Mouse (Mus musculus) left cerebral cortex, adult 9 months (tissue): Measurements from ENCODE around the gene Rfx7.
"Not testable (repeated sequence)": the region's sequence is repeated elsewhere in the genome, so short reads cannot be mapped to it uniquely, and the experiment has no call there.

Source experiments
- DNase-seq, 2 experiments: peaks; one replicate each; pipeline ENCODE4 v3.0.0; 2022; ENCODE audit warnings: low spot score in 2 of 2

Rfx7 gene

DNA sequence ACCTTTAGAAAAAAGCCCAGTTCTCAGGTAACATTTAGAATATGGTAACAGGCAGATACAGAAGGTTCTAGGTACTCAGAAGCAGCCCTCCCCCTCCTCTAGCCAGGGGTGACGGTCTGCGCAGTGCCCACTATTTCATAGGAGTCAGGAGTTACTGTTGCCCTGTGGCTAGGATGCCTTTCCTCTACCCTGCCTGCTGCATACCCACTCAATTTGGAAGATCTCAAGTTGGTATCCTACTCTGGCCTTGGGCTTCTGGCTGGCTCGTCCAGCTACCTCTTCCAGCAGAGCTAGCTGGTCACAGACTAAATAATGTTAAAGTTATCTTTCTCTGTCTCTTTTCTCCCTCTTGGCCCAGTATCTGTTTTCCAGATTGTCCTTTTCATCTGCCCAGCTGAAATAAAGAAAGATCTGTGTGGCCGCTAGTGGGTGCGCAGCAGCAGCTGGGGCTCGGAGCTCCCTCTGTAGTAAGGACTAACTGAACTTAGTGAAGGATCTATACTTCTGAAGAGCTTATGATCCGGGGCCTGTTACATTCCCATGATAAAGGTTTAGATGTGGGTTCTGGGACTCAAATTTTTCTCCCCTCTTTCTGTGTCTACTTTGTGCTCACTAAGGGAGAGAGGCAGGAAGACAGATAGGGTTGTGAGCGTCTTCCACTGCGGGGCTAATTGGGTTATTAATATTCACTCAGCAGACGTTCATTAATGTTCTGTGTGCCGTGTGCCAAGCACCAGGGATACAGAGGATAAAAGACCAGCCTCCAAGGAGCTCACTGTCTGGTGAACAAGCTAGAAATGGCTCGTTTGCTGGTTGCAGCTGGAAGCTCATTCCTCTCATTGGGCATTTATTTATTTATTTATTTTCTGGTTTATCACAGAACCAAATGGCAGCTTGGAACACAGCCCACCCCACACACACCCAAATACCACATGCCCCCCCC, 132.6 kb downstream of the Rfx7 start:
- DNase-seq = peak in 1 of 2 experiments; percentile 30

DNA sequence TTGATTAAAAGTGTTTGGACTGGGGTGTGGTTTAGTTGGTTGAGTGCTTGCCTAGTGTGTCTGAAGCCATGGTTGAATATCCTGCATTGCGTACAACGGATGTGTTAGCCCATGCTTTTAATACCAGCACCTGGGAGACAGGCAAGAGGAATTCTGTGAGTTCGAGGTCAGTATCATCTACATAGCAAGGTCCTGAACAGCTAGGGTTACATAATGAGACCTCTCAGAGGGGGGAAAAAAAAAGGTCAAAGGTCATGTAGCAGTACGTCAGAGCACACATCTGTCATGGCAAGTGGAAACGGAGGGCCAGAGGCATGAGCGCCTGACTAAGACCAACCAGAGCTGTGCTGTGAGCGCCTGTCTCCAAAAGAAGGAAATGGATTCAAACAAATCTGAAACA, 133.5 kb downstream of the Rfx7 start:
- no peak for DNase-seq

DNA sequence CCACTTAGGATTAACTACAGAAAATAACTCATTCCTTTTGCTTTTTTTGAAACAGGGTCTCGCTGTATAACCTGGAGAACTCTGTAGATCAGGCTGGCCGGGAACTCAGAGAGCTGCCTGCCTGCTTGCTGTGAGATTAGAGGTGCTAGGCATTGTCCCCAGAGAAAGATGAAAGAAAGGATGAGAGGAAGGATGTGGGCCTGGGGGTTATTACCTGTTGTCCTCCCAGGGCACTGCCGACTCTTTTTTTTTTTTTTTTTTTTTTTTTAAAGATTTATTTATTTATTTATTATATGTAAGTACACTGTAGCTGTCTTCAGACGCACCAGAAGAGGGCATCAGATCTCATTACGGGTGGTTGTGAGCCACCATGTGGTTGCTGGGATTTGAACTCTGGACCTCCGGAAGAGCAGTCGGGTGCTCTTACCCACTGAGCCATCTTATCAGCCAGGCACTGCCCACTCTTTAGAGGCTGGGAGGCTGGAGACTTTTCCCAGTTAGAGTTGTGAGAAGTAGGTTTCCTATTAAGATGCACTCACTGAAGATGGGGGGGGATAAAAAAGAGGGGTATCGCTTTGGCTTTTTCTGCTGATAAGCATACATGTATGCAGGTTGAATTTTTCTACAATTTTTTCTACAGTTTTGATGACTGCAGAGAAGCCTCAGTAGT, 134.4 kb downstream of the Rfx7 start:
- DNase-seq = not testable (repeated sequence)

DNA sequence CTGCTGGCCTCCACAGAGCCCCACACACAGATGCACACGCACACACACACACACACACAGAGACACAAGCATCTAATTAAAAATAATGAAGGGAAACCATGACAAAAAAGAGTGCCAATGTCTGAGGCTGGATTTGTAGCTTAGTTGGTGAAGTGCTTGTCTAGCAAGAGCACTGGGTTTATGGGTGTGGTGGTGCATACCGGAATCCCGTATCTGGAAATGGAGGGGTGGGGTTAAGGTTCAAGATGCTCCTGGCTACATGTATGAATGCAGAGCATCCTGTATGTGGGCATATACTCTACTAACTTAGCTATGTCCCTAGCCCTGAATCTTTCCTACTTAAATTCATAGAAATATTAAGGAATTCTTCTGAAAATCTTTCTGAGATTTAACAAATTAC, 135.1 kb downstream of the Rfx7 start:
- DNase-seq = no peak

DNA sequence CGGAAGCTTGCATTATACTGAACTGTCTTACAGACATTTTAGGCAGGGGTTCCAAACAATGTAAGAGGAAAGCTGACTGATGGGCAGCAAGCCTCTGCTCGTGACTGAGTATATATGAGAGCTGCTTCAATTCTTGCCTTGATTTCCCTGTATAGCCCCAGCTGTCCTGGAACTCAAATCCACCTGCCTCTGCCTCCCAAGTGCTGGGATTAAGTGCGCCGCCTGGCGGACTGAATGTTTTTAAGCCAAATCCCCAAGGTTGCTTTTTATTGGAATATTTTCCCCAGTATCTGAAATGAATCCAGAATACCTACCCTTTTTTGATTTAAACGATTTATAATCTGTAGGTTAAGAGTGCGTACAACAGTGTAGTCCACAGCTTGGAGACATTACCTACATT, 137.3 kb downstream of the Rfx7 start:
- DNase-seq = no peak

DNA sequence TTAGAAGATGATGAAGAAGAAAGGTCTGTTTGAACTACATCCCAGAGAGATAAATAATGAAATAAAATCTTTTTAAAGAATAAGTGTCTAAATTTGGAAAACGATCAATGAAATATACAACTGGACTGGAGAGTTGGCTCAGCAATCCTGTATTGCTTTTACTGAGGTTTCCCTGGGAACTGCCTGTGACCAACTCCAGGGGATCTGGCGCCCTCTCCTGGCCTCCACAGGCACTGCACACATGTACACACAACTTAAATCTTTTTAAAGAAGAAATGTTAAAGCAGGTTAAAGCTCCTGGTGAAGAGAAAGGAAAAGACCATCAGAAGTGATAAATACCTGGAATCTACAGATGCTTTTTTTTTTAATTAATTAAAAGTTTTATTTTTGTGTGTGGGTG, 140.3 kb downstream of the Rfx7 start:
- DNase-seq = peak in 1 of 2 experiments; percentile 84
